Mouse (Mus musculus) mammary gland, adult 2 months (tissue): Measurements from ENCODE around the gene Akr1c12. TPM values are rescaled to one million over a fixed set of nuclear protein-coding genes. Genes with fewer than 3 reads are reported as not detected.

Experiments
- polyA plus RNA-seq: library from polyadenylated mRNA; depleted of rRNA; stranded (reverse); fragments of >200 nt; gene quantifications from 2 replicates; pipeline ENCODE4 v1.2.3, GENCODE M21; 2012; ENCODE audit warnings: low replicate concordance; rRNA removed

Akr1c12 gene
- polyA plus RNA-seq, result 0.27 and 0.60 TPM in 2 replicates

DNA sequence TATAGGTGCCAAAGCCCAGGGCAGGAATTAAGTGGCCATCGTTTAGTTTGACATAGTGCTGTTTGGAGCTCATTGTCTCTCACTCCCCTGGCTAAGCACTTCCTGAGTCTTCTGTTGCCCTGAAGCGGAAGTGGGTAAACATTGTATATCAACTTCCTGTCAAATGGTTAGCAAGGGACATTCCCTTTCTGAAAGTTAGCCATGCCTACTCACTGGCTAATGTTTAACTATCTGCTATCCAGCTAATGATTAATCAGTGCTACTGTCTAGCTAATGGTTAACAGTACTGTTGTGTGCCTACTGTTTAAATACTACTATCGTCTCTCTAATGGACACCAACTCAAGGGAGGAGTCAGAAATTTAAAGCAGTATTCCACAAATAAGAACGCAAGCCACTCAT, at the start of gene Akr1c12:
Gene Akr1c12 (minus strand): TSS at position 150 of the 400 bp plus-strand sequence.

DNA sequence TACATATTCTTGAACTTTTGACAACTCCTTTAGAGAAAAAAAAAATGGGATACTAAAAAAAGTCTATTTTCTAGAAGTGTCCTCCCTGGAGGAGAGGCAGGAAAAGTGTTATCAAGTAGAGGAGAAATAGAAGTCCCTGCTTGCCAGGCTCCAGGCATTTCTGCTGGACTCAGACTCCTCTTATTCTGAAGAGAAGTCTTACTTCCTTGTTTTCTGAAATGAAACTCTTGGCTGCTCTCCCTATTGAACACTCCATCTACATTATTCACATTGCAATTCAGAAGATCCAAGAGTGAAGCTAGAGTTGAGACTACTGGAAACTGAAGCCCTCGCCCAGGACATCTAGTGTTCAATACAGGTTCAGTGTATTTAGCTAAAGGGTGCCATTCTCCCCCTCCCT, 50.8 kb downstream of the Akr1c12 start, which contains the start of gene Akr1c19:
Gene Akr1c19 (plus strand): TSS at position 260 of the 400 bp plus-strand sequence.

Other genes starting within 250 kb of the Akr1c12 start
- gene Akr1c14, start 230.4 kb downstream of the Akr1c12 start, polyA plus RNA-seq, result 1.9 and 5.8 TPM in 2 replicates
- gene Akr1c18, start 128.8 kb downstream of the Akr1c12 start, polyA plus RNA-seq, result 3.7 and 10.8 TPM in 2 replicates
- 1.7 and 4.4 TPM in 2 replicates for gene Akr1c13, start 88.3 kb downstream of the Akr1c12 start, polyA plus RNA-seq
- 0.16 and 0.42 TPM in 2 replicates for gene Akr1c19, start 50.7 kb downstream of the Akr1c12 start, polyA plus RNA-seq
- gene Akr1c6, start 154.9 kb upstream of the Akr1c12 start, polyA plus RNA-seq, result 0.37 TPM in 1 of 2 replicates, not detected in the other
- gene Akr1c20, start 243.9 kb upstream of the Akr1c12 start, polyA plus RNA-seq, result not detected in 2 replicates